Mouse (Mus musculus): Measurements from ENCODE around the gene Cmip. TPM values are rescaled to one million over a fixed set of nuclear protein-coding genes. Genes with fewer than 3 reads are reported as not detected.

The Cmip gene
- total RNA-seq, 4 experiments from 2014 or later, result 14.4 to 20.4 (median 16.3) TPM

DNA sequence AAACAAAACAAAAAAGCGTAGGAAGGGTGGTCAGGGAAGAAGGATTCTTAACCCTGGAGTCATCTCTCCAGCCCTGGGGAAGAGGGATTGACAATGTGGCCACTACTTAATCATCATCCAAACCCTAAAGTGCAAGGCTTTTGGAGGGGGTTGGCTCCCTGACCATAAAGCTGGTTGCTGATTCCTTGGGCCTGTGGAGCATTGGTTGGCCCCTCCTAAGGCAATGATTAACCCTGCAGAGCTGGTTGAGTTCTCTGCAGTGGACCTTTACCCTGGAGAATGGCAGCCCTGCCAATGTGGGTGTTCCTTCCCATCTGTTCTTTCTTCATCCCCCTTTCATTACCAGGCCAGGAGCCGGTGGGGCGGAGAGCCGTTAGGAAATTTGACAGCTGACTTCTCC, 90.7 kb downstream of the Cmip start:
- DNase-seq (ENCODE audit: low spot score), result no peak

DNA sequence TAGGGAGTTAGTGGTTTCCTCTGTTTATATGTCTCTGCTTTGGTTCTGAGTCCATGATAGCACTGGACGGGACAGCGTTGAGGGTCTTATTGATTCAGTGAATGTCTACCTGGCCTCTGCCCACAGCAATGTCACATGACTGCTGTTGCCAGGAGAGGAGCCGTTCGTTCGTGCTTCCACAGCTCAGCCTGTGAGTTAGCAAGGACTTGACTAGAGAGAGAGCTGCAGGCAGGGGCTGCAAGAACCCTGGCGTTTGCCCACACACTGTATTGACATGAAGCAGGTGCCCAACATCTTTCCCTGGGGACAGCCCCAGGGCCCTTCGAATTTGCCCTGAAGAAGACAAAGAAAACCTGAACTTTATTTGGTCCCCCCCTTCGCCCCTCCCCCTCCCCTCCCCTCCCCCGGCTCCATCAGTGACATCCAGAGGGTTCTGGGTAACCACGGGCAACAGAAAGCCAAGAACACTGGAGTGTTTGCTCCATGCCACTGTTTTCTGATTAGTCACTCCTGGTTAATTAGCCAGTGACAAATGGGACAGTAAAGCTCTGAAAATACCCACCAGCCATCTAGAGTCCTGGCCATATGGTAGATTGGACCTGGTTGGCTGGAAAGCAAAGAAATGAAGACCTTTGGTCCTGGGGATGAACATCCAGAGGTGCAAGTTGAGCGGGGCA, 92.0 kb downstream of the Cmip start:
- DNase-seq (ENCODE audit: low spot score), result no peak

DNA sequence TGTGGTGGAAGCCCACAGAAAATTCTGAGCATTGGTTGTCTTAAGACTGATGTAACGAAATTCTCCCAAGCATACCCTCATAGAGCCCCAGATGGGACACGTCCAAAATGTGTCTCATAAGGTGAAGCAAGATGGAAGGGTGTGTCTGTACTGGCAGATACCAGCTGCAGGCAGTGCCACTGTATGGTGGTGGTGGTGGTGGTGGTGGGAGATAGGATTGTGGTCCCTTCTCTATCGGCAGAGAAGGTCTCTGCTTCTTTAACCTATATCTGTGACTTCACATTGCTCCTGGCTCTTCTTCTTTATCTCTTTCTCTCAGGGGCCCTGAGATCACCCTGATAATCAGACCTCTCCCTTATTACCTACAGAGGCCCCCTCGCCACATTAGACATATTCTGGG, 92.7 kb downstream of the Cmip start:
- DNase-seq (ENCODE audit: low spot score), result no peak

DNA sequence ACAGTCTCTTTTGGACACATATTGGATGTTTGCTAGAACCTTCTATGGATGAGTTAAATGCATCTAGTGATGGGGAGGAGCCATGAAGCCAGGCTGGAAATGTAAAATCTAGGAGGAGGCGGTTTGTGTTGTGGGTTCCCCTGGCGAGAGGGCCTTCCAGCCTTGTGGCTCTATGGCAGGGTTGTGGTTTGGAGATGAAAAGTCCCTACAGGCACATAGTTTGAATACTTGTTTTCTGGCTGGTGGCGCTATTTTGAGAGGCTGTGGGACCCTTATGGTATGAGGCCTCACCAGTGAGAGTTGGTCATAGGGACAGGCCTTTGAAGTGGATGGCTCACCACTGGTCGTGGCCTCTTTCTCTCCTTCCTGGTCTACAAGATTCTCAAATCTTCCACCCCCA, 95.2 kb downstream of the Cmip start:
- no peak for DNase-seq (ENCODE audit: low spot score)

DNA sequence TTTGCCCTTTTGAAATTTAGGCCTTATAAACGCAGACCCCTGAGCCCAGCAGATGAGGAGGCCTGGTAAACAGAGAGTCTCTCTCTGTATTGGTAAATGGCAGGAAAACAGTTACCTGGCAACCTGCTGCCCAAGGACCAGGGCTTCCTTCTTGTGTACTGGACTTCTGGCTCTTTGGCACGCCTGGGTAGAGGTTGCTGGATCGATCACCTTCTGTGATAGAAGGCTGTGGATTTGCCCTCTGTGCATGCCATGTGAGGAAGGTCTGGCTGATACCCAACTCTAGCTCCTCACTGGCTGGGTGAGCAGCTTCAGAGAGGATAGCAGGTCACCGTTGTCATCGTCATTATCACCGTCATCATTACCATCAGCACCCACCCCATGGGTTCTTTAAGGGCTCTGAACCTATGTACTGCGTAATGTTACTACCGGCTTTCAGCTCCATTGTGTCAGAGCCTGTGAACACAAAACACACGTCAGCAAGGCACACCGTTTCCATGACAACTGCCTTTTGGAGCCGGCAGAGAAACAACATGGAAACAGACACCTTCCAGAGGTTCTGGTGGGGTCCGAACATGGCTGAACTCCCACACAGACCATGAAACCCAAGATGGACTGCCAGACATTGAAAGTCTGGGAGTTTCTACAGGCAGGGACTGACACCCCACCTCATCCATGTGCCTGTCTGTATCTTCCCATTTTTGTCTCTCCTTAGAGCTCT, 98.4 kb downstream of the Cmip start:
- DNase-seq (ENCODE audit: low spot score), result no peak

DNA sequence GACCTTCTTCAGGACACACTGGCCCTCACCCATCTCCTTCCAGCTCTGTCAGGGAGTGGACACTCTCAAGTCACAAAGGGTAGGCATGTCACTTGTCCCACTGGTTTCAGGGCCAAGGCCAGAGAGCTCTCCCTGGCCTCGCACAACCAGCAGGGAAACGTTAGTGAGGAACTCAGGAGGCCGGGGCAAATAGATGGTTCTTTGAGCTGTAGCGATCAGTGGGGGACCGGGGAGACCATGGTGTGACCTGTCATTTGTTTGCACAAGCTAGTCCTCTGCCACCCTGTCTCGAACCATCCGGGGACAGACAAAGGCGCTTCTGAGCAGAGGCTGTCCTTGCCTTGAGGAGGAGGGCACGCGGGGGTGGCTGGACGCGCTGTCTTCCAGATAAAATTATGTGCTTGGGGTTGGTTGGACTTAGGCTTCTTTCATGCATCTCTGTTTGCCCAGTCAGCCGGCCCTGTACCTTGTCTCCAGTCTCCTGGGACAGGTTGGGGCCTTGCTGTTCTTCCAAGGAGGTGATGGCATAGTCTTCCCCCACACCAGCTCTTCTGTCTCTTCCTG, 99.3 kb downstream of the Cmip start:
- DNase-seq (ENCODE audit: low spot score), result no peak

DNA sequence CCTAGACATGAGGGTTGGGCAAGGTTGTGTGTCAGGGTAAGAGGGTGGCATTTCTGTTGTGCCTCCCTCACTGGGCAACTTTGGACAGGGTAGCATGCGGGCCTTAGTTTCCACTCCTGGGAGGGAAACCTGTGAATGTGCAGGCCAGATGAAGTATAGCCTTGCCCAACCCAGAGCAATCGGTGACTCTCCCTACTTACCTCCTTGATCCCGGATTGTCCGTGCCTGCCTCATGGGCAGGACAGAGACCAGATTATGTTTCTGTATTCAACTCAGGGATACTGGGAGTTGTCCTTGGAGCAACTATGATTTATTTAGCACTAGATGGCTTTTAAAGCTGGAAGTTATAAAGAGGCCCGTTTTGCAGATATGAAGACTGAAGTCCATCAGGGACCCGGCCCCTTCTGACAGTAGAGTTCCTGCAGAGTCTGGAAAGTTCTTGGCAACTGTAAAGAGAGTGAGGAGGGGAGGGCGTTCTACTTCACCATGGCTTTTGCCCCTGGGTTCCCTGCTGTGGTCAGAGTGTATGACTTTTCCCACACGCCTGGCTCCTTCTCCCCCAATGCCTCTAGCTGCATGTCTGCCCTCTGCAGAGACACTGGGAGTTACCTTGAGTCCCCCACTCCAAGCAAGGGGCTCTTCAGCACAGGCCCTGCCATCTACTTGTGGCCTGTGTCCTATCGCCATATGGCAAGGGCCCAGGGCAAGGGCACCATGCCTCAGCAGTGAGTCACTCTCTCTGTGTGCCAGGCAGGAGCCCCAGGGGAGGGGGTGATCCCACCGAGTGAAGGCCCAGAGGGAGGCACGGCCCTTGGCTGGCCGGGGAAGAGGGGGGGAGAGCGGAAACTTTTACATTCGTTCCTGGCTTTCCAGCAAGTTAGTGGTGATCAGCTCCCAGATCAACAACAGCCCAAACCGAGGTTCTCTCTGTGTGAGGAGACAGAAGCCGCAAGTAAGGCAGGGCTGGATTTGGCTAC, 100.9 kb downstream of the Cmip start:
- no peak for DNase-seq (ENCODE audit: low spot score)

DNA sequence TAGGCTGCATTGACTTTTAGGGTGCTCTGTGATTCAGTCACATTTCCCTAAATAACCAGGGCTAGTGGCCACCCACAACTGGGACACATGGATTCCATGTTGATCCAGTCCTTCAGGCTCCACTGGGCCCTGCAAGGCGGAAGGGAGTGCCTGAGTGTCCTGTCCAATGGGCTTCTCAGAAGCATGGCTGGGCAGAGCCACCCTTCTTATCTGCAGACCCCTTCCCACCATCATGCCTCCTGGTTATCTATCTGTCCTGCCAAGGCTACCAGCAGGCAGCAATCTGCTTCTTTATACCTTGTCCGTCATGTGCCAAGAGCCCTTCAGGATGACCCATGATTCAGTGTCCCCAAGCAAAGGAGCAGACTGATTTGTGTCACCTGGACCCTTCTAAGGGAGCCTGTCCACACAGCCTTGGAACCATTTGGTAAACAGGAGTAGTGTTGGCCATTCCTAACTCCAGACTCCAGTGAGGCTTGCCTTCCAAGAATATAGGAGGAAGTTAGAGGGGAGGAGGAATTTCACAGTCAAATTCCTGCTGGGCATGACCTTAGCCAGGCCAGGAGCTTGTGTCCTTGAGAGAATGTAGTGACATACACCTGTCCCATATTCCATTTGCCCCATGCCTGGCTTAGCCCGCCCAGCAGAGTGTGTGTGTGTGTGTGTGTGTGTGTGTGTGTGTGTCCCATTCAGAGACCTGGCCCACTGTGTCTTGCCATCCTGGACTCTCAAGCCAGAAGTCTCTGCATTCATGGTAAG, 103.5 kb downstream of the Cmip start:
- DNase-seq (ENCODE audit: low spot score), result no peak

DNA sequence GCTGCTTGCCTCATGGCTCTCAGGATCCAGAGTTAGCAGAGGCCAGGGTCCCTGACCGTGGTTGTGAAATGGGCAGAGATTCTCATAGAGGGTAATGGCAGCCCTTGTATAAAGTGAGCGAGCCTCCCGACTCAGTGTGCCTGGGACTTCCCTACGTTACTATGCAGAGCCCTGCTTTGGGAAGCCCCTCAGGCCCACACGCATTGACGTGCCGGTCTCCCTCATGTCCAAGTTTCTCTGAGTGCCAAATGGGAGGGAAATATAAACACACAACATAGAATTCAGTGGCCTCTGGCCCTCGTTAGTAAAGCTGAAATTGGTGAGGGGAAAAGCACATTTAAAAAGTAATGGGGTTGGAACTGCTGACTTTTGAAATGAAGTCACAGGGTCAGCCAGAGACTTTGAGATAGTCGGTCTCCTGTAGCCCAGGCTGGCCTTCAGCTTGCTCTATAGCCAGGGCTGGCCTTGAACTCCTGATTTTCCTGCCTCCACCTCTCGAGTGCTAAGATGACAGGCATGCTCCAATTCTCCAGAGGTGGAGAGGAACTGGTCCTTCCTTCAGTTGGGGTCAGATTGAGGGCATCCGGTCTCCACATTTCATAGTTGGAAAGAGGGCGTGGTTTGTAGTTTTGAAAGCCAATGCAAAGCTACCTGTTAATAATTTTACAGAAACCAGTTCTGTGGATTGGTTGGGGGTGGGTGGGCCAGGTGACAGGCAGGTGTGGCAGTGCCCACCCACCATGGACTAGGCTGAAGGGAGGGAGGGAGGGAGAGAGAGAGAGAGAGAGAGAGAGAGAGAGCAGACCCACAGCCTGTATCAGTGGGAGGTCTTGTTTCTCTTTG, 105.0 kb downstream of the Cmip start:
- no peak for DNase-seq (ENCODE audit: low spot score)

DNA sequence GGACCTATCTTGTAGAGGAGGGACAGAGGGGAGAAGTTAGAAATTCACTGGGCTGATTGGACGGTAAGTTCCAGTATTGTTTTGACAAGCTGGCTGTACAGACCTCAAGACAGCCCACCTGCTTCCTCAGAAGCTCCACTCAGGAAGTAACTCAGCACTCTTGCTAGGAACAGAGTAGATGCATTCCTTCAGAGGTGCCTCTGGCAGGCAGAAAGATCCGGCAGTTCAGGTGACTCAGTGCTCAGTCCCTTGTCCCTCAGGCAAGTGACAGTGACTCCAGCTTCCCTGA, 105.5 kb downstream of the Cmip start:
- DNase-seq (ENCODE audit: low spot score), result no peak

DNA sequence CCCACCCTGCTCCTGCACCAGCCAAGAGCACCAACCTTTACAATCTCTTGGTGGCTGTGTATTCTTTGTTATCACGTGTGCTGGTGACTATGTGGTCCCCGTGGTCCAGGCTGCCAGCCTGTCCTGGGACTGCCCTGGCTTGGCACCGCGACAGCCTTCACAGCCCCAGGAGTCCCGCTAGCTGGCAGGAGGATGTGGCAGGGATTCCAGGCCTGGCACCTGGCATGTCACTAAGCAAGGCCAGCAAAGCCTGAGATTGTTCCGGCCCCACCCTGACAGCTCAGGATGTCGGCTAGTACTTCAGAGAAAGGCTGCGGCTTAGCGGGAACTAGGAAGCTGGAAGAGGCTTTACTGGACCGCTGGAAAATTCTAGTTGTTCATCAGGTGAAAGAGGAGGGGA, 106.4 kb downstream of the Cmip start:
- DNase-seq (ENCODE audit: low spot score), result peak; percentile 53

DNA sequence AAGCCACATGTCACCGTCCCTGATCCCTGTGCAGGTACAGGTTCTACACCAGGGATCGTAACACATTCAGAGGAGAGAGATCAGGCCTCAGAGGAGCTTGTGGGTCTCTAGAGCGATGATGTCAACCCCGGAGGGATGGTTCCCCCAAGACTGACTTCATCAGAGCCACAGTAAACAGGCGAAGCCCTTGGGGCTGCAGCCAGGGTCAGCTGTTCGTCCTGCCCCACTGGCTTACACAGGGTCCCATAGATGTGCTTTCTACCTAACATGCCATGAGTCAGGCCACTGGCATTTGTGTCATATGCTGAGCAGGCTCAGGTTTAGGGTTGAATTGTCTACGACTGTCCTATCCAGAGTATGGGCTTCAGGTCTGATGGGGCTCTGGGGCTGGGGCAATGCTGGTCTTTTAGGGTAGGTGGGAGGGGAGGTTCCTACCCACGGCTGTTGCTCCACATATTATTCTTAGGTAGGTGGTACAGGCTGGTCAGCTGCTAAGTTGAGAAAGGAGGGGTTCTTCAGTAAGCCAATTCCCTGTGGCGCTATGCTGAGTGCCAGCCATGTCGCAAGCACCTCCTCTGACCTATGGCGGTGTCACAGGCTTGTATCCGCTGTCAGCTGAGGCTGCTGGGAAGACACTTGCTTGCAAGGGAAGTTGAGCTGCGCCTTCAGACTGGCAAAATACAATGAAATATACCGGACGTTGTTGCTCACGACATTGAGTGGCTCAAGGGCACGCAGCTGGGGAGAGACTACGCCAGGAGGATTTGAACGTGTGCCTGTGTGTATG, 107.7 kb downstream of the Cmip start:
- DNase-seq (ENCODE audit: low spot score), result no peak

DNA sequence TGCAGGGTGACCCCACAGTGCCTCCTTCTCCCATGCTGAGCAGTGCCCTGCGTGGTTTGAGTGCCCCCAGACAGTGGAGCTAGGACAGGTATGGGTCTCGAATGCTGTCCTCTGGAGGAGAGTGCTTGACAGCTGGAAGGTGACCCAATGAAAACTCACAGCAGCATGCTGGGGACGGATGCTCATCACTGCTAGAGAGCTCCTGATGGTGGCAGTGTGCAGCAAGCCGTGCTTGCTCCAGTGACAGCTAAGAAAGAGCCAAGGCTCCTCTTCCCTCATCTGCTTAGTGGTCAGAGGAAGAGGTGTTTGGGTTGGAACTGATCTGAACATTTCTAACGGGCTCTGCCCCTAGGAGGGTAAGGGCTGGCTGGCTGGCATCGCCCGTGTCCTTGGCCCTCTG, 109.6 kb downstream of the Cmip start:
- DNase-seq (ENCODE audit: low spot score), result no peak

DNA sequence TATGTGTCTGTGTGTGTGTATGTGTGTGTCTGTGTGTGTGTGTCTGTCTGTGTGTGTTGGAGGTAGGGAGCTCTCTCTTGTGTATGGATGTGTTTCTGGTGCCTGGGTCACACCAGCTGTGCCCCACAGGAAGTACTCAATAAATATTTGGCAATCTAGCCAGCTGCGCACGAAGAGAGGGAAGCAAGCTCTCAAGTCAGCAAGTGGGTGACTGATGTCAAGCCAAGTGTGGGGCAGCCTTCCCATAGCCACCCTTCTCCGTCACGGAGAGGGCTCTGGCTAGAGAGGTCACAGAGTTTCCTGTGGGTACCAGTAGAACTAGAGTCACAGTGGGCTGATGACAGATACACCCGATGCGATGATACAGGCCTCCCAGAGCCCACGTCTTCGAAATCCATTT, 110.6 kb downstream of the Cmip start:
- DNase-seq (ENCODE audit: low spot score), result no peak

DNA sequence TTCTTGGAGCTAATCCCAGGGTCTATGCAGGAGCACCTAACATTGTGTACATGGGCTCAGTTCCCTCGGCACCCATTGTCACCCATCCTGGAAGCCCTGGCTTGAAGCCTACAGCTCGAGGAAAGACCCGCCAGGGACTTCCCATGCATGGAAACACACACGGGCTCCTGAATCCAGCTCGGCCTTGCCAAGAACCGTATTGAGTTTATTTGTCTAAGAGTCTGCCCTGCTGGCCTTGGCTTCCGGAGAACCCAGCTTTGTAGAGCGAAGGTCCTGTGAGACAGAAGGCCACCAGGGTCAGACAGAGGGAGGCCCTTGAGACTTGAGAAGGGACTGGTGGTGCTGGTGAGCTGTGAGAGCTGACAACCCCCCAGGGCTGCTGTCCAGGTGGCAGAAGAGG, 111.9 kb downstream of the Cmip start:
- DNase-seq (ENCODE audit: low spot score), result peak; percentile 73

DNA sequence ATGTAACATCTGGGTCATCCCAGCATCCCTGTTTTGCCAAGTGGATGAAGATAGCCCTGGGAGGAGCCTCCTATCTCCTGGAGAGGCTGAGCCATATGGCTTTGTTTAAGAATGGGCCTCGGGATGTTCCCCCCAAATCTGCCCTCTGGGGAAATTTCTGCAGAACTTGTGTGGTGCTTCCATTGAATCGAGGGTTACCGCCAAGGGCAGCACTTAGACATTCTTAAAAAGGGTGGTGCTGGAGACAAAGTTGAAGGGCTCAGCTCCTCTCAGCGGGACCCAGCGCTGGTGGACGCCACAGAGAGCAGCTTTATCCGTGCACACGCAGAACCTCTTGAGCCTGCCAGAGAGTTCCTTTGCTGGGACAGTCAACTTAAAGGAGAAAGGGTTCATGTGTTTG, 113.1 kb downstream of the Cmip start:
- DNase-seq (ENCODE audit: low spot score), result no peak

DNA sequence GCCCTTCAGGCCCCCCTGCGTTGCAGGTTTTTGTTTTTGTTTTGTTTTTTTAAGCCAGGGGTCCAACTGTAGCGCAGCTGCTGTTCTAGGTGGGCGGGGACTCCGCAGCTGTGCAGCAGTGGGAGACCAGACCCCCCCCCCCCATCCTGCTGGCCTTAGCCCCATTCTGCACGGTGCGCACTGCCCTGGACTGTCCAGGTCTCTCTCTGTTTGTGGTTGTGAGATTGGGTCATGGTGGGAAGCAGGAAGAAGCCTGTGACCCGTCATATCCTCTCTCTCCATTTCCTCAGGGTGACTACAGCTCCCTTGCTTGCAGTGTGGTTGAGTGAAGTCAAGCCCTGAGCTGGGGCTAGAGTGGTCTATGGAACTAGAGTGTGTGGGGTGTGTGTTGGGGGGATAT, 114.3 kb downstream of the Cmip start:
- no peak for DNase-seq (ENCODE audit: low spot score)

DNA sequence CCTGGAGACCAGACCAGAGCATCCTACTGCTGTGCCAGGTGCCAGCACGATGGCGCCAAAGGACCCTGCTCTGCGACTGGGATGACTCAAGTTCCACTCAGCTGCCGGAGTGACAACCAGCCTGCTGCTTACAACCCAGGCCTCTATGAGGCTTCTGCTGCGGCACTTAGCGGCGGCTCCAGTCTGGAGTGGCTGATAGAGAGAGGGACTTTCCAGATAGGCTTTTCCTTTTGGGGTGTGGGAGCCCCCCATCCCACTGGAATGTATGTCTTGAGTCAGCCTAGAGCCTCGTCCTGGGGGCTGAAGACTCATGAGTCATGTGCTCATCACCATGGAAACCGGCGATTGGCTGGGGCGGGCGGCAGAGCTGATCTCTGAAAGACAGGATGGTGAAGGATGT, 115.2 kb downstream of the Cmip start:
- DNase-seq (ENCODE audit: low spot score), result no peak

DNA sequence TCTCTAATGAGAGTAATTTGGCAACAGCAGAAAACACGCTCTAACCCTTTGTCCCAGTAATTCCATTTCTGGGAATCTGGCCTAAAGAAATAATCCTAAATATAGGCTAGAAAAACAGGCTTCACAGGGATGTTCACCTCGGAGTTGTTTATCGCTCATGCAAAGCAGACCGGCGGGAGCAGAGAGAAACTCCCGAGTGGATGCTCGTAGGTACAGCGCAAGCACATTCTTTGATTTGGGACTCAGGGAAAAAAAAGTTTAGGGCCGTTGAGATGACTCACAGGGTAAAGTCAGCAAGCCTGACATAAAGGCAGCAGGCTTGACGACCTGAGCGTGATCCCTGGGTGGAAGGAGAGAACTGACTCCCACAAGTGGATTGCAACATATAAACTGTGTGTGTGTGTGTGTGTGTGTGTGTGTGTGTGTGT, 116.2 kb downstream of the Cmip start:
- no peak for DNase-seq (ENCODE audit: low spot score)

DNA sequence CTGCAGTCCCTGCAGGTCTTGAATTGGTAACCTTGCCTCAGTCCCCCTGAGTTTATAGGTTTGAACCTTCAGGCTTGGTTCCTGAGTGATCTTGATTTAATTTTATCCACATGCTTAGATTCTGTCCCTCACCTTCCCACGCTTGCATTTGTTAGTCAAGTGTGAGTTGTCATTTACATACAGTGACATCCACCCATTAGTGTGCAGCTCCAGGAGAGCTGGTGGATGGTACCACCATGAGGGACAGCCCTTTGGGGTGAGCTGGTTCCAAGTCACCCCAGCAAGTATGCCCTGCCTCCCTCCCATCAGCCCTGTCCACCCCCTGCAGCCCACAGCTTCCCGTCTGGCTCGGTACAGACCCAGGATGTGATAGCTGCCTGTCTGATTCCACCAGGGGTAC, 117.2 kb downstream of the Cmip start:
- DNase-seq (ENCODE audit: low spot score), result no peak

Measured in heart, adult 8-10 months (tissue).